Mouse (Mus musculus) heart, adult 11 months (tissue): ENCODE results near the gene Bicc1.
A peak's percentile ranks its signal among the peaks of the same experiment; 100 is the strongest.
"Not testable (repeated sequence)": the region's sequence is repeated elsewhere in the genome, so short reads cannot be mapped to it uniquely, and the experiment has no call there.

Source experiments
- DNase-seq: peaks from one replicate; pipeline ENCODE4 v3.0.0; 2022

The Bicc1 gene

DNA sequence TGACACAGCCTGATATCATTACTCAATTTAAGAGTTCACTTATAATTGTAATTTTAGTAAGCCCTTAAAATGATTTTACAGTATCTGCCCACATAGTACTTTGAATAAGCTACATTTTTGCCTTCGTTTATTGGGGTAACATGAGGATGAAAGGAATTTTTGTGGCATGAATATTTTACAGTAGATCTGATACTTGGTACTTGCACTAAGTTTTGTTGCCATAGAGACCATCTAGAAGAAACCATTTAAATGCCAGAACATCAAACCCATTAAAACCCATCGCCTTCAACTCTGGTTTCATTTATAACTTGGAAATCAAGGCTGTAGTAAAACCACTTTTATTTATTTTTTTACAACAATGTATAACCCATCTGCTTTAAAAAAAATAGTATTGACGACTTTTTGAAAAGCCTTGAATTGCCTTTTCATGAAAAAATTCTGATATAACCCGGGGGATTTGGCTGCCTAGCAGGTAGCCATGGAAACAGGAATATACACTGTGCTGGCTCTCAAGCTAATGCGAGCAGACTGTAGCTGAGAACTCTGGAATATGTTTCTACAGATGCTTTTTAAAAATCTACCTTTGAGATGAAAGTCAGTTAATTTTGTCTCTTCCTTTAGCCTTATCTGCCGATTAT lies 165.9 kb downstream of the Bicc1 start:
- peak; percentile 34 for DNase-seq

DNA sequence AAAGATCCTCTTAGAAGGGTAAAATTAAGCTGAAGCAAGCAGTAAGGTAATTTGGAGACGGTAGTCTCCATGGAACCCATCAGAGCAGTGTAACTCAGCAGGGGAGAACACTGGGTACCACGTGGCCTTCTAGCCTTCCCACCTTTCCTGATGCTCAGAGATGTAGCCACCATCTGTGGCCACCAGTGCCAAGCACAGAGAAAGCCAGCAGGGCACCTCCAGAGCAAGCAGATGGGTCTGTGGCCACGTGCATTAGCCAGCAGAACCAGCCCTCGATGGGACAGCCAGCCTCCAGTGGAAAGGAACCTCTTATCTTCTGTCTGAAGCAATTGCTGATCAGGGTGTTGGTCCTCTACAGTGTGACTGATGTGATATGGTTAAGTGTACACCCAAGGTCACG lies 172.1 kb downstream of the Bicc1 start:
- peak; percentile 74 for DNase-seq

DNA sequence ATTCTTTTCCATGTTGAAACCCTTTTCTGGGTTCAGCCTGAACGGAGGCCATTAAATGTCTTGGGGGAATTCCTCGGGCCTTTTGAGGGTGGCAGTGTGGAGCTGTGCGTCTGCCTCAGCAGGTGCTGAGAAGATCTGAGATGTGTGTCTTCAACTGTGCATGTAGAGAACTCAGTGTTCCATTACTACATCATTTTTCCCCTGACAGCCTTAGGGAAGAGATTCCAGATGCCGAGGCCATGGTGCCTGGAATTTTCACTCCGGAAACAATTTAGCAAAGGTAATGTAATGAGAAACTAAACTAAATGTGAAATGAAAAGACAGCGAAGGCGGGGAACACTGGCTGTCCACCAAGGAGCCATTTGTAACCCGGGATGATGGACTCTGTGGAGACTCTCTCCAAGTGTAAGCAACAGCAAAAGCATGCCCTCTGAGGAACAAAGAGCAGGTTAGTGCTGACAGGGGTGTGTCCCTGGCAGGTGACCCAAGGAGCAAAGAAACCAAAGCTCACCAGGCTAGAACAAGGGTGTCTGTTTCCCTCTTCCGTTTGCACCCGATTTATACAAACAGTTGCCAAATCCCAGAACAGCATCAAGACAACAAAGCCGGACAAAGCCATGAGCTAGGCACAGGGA lies 176.3 kb downstream of the Bicc1 start:
- DNase-seq, result peak; percentile 88

DNA sequence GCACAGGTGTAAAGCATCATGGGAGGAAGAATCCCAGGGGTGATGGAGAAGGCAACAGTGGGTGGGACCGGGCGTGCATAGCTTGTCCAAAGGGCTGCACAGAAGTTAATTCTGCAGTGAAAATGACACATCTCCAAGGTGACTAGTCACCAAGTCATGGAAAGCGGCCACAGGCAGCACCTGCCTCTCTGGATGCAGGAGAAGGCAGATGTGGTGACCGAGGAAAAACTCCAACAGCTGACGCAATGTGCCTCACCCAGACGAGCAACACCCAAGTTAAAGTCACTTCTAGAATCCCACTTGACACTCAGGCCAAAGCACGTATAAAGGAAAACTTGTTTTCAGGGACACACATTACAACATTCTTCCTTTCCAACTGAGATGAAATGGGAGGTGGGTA lies 177.3 kb downstream of the Bicc1 start:
- DNase-seq, result peak; percentile 87

DNA sequence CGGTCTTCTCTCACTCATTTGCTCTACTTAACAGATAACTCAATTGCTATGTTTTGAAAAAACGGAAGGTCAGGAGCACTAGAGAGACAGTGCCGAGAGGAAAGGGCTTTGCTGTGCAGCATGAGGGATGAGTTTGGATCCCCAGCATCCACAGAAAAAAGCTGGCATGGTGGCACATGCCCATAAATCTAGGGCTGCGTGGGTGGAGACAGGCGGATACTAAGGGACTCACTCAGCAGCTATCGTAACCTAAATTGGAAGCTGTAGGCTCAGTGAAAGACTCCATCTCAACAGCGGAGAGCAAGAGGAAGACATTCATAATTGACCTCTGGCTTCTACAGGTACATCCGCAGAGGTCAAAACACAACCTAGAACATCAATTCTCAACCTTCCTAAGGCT lies 179.8 kb downstream of the Bicc1 start:
- no peak for DNase-seq

DNA sequence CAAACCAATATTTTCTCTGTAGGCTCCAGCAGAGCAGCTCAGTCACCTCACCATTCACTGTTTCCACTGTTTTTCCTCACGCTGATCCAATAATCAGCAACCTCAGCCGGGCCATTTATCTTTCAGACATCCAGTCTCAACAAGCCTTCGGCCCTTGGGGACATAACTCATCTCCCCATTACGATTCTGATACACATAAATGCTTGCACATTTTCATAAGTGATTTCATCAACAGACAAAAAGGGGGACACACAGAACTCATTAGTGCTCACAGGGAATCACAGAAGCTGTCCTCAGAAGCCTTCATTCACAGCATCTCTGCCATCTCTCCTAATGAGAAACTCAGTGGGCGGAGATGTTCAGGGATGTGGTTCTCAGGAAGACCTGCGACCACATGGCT lies 182.4 kb downstream of the Bicc1 start:
- DNase-seq, result peak; percentile 86

DNA sequence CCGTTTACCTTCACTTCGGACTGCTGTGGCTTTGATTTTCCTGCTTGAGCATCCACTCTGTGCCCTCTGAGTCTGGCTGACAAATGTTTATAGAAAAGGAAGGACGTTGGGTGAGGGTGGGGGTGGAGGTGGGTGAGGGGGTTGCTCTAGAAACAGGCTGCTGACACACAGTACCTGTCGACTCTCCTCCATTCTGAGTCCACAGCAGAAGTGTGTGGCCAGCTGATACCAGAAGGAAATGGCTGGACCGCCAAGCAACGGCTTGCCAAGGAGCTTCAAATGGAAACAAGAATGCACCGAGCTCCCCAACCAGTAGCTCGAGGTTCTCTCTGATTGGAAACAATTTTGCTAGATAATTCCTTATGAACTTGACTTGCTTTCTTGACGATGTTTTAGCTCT lies 182.9 kb downstream of the Bicc1 start:
- DNase-seq, result peak; percentile 87

DNA sequence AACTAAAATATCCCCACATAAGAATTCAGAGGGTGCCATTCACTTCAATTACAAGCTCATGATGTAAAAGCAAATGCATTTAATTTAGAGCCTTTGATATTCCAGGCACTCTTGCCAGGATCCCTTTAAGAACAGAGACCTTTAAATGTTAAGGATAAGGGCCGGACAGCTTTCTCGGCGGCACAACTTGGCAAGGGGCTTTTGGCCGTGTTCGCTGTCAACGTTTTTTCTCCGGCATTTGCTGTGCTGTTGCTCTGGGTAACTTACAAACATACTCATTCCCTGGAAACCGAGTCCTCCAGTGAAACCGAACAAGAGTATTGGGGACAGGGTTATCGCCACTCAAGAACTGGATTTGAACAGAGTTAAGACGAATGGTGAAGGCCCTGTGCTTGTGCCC lies 188.3 kb downstream of the Bicc1 start:
- peak; percentile 83 for DNase-seq

DNA sequence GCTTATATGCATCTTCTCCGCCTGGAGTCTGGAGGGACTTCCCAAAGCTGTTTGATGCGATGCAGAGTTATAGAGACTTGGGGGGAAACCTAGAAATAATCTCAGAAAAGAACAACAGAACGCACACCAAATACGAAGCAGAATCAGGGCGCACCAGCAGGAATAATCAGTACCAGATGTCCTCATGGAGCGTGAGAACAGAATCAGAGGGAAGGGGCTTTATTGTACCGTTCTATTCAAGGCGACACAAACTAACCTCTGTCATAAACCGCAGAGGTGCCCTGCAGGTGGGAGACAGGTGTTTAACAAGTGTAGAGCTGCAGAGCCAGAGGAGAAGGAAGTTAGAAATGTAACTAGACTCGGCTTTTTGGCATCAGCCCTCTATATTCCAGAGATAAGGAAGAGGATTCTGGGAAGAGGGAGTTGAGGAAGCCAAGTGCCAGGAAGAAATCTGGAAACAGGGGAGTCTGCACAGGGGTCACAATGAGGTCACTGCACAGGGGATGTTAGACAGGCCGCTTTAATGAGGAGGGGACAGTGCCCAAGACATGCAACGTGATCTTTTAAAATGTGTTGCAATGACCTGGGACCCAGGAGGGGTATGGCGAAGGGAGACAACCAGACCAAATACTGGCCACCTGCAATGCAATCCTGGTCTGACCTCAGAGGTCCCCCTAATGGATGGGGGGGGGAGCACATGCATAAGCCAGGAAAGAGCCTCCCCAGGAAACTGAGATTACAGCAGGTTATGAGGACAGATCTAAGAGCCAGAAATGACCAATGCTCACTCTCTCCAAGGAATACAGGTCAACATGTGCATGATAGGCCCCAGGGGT lies 190.4 kb downstream of the Bicc1 start:
- peak; percentile 99 for DNase-seq

DNA sequence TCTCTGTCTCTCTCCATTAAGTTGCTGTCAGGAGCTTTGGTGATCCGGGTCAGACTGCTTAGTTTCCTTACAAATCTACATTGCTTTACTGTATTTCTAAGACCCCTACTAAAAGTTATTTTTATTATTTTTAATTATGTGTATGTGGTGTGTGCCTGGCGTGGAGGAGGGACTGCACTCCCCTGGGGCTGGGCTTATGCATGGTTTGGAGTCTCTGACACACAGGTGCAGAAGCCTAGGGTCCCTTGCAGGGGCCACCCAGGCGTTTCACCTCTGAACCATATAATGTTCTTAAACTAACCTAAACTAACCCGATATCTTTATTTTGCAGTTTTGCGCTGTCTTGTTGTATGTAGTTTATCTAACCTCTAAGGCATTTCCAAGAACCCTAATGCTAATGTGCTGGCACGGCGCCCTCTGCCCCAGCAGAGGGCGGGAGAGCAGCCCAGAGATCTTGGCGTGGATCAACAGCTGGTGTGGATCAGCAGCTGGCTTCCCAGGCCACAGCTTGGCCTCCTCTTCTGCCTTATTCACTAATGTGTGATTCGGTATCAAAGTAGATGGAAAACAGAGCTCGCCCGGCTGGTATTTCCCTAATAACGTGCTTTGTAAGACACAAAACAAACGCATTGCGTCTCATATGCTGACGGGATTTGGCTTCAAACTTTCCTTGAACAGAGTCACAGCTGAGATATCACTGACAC lies 192.7 kb downstream of the Bicc1 start:
- DNase-seq, result peak; percentile 98

DNA sequence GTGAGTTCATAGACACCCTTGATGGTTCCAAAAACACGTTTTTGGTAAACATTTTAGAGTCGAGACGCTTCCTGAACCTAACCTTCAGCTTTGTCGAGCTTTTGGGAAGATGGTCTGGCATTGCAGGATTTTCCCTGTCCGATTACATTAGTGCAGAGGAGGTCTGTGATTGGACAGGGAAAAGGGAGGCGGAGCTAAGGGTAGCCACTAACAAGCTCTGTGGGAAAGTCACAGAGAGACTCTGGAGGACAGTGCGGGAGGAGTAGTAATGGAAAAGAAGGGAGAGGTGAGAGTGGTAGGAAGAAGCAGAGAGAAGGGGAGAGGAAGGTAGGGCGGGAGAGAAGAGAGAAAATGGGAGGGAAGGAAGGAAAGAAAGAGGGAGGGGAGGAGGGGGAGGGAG lies 194.8 kb downstream of the Bicc1 start:
- DNase-seq, result peak; percentile 95

DNA sequence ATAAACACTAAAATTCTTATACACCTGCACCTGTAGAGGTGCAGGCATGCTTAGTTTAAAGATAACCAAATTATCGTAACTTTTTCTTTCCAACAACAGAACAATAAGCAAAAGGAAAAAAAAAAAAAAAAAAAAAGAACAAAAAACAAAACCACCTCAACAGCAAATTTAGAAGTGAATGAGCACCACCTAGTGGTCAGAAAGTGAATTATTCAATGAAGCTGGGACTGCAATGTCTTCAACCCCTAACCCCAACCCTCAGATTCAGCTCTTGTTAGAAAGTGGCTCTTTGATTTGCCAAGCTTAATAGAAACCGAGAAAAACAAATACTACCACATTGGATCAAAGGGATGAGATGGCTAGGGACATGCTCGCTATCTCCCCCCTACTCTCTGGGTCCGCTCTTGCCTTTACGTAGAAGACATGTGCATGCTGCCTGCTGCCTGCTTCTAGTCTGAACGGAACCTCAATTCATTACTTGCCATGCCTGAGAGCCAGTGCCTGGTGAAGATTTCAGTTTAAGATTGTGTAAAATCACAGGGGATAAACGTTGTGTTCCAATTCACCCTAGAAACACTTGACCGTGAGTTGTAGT lies 195.8 kb downstream of the Bicc1 start:
- peak; percentile 91 for DNase-seq

DNA sequence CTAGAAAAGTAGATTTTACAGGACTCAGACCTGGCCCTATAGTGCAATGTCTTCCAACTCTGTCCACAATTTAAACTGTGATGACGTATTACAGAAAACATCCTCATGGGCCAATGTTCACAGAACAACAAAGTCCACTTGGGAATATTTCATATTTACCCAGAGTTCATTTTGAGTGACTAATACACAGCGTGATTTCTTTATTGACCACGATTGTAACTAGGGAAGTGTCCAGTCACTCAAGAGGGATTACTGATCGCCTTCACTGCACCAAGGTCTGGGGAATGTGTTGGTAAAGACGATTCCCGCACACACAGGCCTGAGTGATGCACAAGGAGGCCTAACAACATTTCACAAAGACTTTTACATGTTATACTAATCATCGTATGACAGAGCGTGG lies 197.9 kb downstream of the Bicc1 start:
- DNase-seq, result peak; percentile 16

DNA sequence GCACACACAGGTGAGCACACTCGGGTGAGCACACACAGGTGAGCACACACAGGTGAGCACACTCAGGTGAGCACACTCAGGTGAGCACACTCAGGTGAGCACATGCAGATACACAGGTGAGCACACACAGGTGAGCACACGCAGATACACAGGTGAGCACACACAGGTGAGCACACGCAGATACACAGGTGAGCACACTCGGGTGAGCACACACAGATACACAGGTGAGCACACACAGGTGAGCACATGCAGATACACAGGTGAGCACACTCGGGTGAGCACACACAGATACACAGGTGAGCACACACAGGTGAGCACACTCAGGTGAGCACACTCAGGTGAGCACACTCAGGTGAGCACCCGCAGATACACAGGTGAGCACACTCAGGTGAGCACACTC lies 199.1 kb downstream of the Bicc1 start:
- DNase-seq, result peak; percentile 61

DNA sequence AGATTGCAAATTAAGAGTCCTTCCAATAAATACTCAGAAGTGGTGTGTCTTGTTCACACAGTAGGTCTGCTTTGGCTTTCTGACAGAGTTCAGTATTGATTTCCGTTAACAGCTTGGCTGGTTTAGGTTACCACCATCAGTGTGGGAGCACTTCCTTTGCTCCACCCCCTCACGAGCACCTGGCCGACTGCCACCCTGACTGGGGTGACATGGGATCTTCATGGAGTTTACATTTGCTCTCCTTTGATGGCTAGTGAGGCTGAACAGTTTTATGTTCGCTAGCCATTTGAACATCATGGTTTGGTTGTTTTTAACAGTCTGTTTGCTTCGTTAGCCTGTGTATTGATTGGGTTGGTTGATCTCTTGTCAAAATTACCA lies 206.7 kb downstream of the Bicc1 start:
- DNase-seq, result no peak

DNA sequence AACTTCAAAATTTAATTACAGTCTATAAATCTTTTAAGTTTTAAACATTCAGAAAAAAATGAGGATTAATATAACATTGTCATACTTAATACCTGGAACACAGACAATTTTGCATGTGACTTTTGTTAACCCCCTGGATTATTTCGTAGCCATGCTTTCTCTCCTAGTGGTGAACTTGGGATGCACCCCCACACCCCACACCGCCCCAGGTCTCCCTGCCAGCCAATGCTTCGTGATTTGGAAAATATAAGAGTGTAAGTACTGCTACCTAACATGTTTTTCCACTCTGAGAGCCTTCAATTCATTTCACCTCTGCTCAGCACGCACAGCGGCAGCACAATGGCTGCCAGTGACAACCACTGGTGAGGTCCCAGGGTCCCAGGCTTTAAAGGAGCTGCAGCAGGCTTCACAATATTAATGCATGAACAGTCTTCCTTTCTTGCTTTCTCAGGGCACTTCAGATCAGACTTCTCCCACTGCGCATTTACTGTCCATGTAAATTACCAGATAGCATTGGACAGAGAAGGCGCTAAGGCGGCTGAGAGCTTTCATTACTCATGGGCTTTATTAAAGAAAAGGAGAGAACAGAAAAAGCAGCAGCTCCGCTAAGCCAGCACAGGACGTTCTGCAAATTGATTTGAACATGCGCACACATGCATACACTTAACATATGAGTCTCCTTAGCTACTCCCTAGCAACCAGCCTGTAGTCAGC lies 207.3 kb downstream of the Bicc1 start:
- no peak for DNase-seq

DNA sequence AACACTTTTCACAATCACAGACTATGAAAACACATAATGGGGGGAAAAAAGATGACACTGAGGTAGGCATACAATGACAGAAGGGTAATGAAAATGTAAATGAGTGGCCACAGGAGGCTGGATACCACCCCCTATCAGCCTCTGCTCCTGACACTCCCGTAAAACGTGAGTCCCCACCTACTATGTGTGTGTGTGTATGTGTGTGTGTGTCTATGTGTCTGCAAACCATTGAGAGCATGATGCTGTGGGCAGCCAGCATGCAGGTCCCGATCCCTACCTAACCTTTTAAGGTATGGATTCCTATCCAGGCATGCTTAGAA lies 209.4 kb downstream of the Bicc1 start:
- DNase-seq, result no peak

DNA sequence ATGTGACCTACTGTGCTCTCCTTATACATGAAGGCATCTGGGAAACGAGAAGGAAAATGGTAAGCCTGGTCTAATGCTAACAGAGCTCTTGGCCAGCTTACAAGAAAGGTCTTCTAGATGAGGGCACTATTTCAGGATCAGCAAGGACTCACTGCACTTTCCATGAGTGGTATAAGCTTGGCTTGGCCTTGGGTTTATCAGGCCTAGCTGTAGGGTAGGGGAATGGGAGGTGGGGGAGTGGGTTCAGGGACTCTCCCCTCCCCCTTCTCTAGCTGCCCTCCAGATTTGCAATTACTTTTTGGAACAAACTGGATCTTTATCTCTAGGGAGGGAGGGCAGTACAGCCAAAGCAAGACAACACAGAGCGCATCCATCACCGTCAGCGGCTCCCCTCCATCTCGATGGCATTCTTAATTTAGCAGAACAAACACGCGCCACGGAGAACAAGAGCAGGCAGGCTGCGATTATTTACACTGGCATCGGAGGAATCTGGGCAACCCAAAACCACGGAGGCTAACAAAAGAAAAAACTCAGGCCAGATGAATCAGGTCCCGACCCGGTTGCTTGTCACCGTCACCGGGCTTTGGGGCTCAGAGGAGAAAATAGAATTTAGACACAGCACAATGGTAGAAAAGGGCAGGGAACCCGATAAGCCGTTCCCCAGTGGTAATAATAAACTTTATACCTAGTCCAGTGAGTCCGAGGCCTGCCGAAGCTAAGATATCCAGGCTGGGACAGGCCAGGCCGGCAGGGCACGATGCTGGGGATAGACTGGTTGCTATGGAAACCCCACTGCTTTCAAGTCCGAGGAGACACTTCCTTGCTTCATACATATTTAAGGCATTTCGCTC lies 210.0 kb downstream of the Bicc1 start:
- no peak for DNase-seq

DNA sequence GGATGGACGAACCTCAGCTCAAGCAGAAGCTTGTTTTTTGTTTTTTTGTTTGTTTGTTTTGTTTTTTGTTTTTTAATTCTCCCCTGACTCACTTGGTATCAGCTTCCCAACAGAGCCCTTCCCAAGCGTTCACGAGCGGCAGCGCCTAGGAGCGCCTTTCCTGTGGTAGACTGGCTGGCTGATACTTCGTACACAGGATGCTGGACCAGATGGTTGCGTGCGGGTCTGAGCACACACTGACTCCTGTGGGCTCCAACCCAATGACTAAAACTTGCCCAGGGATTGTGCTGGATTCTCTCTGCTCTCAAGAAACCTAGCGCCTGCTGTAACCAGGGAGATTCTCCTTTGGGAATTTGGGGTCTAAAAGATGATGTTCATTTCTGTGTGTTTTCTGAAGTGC lies 211.2 kb downstream of the Bicc1 start:
- no peak for DNase-seq

DNA sequence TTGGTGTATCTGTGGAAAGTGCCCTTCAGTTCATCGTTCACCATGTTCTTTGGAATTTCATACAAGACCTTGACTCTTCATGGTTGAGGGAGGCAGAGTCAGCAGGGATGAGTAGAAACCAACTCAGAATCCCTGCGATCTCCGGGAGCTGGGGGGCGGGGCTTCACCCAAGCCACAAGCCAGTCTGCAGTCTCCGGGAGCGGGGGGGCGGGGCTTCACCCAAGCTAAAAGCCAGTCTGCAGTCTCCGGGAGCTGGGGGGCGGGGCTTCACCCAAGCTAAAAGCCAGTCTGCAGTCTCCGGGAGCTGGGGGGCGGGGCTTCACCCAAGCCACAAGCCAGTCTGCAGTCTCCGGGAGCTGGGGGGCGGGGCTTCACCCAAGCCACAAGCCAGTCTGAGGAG lies 213.4 kb downstream of the Bicc1 start:
- not testable (repeated sequence) for DNase-seq

DNA sequence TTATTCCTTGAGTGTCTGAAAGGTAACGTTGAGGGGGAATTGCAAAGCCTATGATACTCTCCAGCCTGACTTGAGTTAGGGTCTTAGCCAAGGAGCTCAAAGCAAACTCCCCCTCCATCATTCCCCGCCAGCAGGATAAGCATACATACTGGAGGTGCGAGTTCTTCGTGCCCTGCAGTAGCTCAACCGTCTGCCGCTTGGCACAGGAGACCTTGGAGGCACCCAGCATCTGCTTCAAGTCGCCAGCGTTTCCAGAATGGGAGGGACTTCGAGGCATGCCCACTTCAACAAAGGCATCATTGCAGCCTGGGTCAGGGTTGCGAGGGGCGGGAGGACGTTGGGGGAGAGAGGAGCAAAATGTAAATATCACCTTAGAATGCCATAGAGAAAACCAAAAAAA lies 214.4 kb downstream of the Bicc1 start:
- no peak for DNase-seq

DNA sequence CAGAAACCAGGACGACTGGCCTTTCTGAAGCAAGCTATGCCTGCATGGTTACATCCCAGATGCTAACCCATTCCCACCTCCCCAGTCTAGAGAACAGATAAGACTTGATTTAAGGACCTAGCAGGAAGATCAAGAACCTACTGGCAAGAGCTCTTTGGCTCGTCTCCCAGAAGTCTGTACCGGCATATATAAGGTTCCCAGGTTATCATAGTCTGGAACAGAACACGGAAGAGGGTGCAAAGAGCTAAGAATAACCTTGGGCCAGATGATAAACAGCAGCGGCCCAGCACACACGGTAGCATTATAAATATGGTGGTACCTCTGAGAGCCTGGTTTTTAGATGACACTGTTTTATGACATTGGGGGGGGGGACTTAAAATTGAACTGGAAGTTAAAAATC lies 217.9 kb downstream of the Bicc1 start:
- peak; percentile 85 for DNase-seq
